Mouse (Mus musculus) granulocyte monocyte progenitor cell, adult 5-6 weeks (primary cell): ENCODE results near the gene Gm21828. TPM values are rescaled to one million over a fixed set of nuclear protein-coding genes. Genes with fewer than 3 reads are reported as not detected.
"Not testable (repeated sequence)": the region's sequence is repeated elsewhere in the genome, so short reads cannot be mapped to it uniquely, and the experiment has no call there.

Source experiments
- ATAC-seq: replicated peaks from 2 replicates; pipeline ENCODE4 v1.8.0; 2016; ENCODE audit warnings: mild to moderate bottlenecking, moderate TSS enrichment, inconsistent platforms; ENCODE audit not compliant: poor library complexity, severe bottlenecking
- total RNA-seq, 2 experiments: library from RNA; stranded (forward) in 1 of 2; stranded (reverse) in 1 of 2; fragments of 200-712, 200-1000 nt in 1 of 2; fragments of >200 nt in 1 of 2; fragmentation: Nextera tagmentation in 1 of 2; gene quantifications; 2 replicates each; pipeline ENCODE4 v1.2.3; 2014 to 2017

Gm21828 gene
- total RNA-seq (2014; fragmentation: Nextera tagmentation) (not detected in 2 replicates), total RNA-seq (2017) (not detected in 2 replicates)

DNA sequence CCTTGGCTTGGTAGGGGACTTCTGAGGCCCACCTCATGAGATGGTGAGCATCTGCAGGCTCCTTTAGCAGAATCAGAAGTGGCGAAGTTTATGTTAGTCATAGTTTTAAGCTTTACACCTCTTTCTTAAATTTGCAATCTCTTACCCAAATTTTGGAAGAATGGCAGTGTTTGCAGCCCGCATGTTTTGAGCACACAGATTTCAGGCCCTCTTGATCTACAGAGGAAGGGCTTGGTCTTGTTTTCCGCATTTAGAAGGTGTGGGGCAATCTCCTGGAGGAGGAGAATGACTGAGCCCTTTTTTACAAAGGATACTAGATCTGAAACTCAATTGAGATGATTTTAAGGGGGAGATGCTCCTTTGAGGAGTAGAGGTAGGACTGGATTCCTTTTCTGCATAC lies at the start of gene Gm21828:
Gene Gm21828 (minus strand): TSS at position 101 of the 400 bp plus-strand sequence.
- ATAC-seq: not testable (repeated sequence)

DNA sequence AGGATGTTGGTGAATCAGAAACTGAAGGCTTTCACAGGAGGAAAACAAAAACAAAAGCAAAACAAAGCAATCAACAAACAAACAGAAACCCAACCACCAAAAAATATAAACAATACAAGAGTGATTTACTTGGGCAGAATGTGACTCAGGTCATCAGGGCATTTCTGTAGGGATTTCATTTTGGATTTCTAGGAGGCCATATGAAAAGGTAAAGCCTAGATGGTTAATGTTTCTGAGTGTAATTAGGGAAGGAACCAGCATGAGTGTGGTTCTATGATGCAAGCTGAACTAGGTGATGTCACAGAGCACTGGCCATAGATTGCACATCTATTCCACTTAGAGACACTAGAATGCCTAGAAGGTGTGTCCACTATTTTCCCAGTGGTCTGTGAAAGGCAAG lies 28.4 kb upstream of the Gm21828 start, which contains the start of the genes Gm21440 and Gm21454:
Gene Gm21440 (plus strand): TSS at position 301 of the 400 bp plus-strand sequence.
Gene Gm21454 (plus strand): TSS at position 352 of the 400 bp plus-strand sequence.
- not testable (repeated sequence) for ATAC-seq

Other genes starting within 250 kb of the Gm21828 start
- gene Gm20807, start 181.0 kb downstream of the Gm21828 start, total RNA-seq (2014; fragmentation: Nextera tagmentation): not detected in 2 replicates
- gene Gm20807, start 181.0 kb downstream of the Gm21828 start, total RNA-seq (2017): not detected in 2 replicates
- gene Gm21891, start 90.4 kb downstream of the Gm21828 start, total RNA-seq (2014; fragmentation: Nextera tagmentation): not detected in 2 replicates
- not detected in 2 replicates for gene Gm21891, start 90.4 kb downstream of the Gm21828 start, total RNA-seq (2017)
- gene Gm21425, start 62.0 kb downstream of the Gm21828 start, total RNA-seq (2014; fragmentation: Nextera tagmentation): not detected in 2 replicates
- gene Gm21425, start 62.0 kb downstream of the Gm21828 start, total RNA-seq (2017): not detected in 2 replicates
- not detected in 2 replicates for gene Gm21440, start 28.5 kb upstream of the Gm21828 start, total RNA-seq (2014; fragmentation: Nextera tagmentation)
- not detected in 2 replicates for gene Gm21440, start 28.5 kb upstream of the Gm21828 start, total RNA-seq (2017)
- not detected in 2 replicates for gene Gm21454, start 28.5 kb upstream of the Gm21828 start, total RNA-seq (2014; fragmentation: Nextera tagmentation)
- gene Gm21454, start 28.5 kb upstream of the Gm21828 start, total RNA-seq (2017): not detected in 2 replicates
- not detected in 2 replicates for gene Gm21725, start 125.1 kb upstream of the Gm21828 start, total RNA-seq (2014; fragmentation: Nextera tagmentation)
- gene Gm21725, start 125.1 kb upstream of the Gm21828 start, total RNA-seq (2017): not detected in 2 replicates
- not detected in 2 replicates for gene Gm21866, start 241.7 kb upstream of the Gm21828 start, total RNA-seq (2014; fragmentation: Nextera tagmentation)
- gene Gm21866, start 241.7 kb upstream of the Gm21828 start, total RNA-seq (2017): not detected in 2 replicates